Mouse (Mus musculus): ENCODE measurements around the gene Gm17545. TPM values are rescaled to one million over a fixed set of nuclear protein-coding genes. Genes with fewer than 3 reads are reported as not detected.

The Gm17545 gene
- polyA plus RNA-seq, 1 experiment from 2014 or later, result not detected

DNA sequence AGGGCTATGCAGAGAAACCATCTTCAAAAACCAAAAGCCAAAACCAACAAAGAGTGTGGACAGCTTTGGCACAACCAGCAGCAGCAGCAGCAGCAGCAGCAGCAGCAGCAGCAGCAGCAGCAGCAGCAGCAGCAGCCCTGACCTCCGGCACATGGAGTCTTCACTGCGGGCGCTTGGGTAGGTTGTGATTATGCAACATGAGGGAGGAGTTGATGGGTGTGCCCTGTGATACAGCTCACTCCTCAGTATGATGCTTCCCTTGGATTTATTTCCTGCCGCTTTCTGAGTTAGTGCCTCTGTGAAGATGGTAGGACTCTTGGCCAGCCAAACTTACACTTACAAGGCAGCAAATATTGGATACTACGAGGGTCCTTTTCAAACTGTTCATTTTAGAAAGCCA lies 6.9 kb upstream of the Gm17545 start:
- DNase-seq (ENCODE audit: low spot score), result no peak
- Histone ChIP-seq H3K27me3 (ENCODE audit: control insufficient read depth, insufficient read depth, low read length) (no peaks in the 10 kb centered on the region), H3K4me2 (replicated peaks; ENCODE audit: low read depth) (no peak overlapping the region), H3K27ac (replicated peaks) (no peak overlapping the region), H3K36me3 (ENCODE audit: control insufficient read depth, insufficient read depth, low read length) (peaks cover 18% of the 10 kb centered on the region), H3K4me1 (replicated peaks; ENCODE audit: control insufficient read depth, insufficient read depth) (no peaks in the 10 kb centered on the region), H3K9ac (ENCODE audit: low read length) (no peak overlapping the region), H3K9me3 (ENCODE audit: control insufficient read depth, low read length) (no peaks in the 10 kb centered on the region), H3K4me3 (ENCODE audit: low read depth, low read length) (no peak overlapping the region)
- ATAC-seq (ENCODE audit: low FRiP score, low TSS enrichment), result peak; percentile 58; the same call in 1 of the 2 replicates
- TF ChIP-seq EP300 (optimal IDR thresholded peaks at IDR 0.05) (no peak), CTCF (IDR thresholded peaks at IDR 0.05; ENCODE audit: low read depth) (no peak)
- WGBS, result 64% methylated on average over 5 of the region's 5 CpGs

DNA sequence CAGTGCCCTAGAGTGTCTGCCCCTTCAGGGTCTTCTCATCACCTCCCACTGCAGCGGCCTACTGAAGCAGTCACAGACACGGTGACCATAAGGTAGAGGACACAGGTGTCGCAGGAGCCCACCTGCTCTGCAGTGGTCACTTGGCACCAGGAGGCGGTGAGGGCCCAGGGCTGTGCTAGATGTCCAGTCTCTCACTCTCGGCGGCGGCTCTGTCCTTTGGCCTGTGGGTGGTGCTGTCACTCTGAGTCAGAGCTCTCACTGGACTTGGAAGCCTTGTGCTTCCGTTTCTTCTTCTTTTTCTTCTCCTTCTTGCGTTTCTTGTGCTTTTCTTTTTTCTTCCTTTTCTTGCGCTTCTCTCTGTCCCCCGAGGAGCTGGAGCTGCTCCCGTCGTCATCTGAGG lies 5.7 kb upstream of the Gm17545 start:
- DNase-seq (ENCODE audit: low spot score), result no peak
- Histone ChIP-seq H3K4me3 (ENCODE audit: low read depth, low read length) (no peak overlapping the region), H3K9ac (ENCODE audit: low read length) (no peak overlapping the region), H3K27ac (replicated peaks) (no peak overlapping the region), H3K4me2 (replicated peaks; ENCODE audit: low read depth) (no peak overlapping the region), H3K9me3 (ENCODE audit: control insufficient read depth, low read length) (no peaks in the 10 kb centered on the region), H3K36me3 (ENCODE audit: control insufficient read depth, insufficient read depth, low read length) (peaks cover 22% of the 10 kb centered on the region), H3K4me1 (replicated peaks; ENCODE audit: control insufficient read depth, insufficient read depth) (no peaks in the 10 kb centered on the region), H3K27me3 (ENCODE audit: control insufficient read depth, insufficient read depth, low read length) (no peaks in the 10 kb centered on the region)
- TF ChIP-seq EP300 (optimal IDR thresholded peaks at IDR 0.05), result no peak
- TF ChIP-seq CTCF (IDR thresholded peaks at IDR 0.05; ENCODE audit: low read depth), result peak; percentile 47
- 89% methylated on average over 13 of the region's 13 CpGs for WGBS
- ATAC-seq (ENCODE audit: low FRiP score, low TSS enrichment), result no peak

- no peaks in the 10 kb centered on the region for H3K4me1 ChIP-seq (replicated peaks; ENCODE audit: control insufficient read depth, insufficient read depth)
- no peak for TF ChIP-seq EP300 (optimal IDR thresholded peaks at IDR 0.05)
- TF ChIP-seq CTCF (IDR thresholded peaks at IDR 0.05; ENCODE audit: low read depth), result no peak
- DNase-seq (ENCODE audit: low spot score) (no peak), ATAC-seq (ENCODE audit: low FRiP score, low TSS enrichment) (no peak)
- no peak overlapping the region for H3K27ac ChIP-seq (replicated peaks)
- H3K9ac ChIP-seq (ENCODE audit: low read length), result no peak overlapping the region
- no peak overlapping the region for H3K4me2 ChIP-seq (replicated peaks; ENCODE audit: low read depth)
- H3K36me3 ChIP-seq (ENCODE audit: control insufficient read depth, insufficient read depth, low read length), result peaks cover 23% of the 10 kb centered on the region
- H3K27me3 ChIP-seq (ENCODE audit: control insufficient read depth, insufficient read depth, low read length), result no peaks in the 10 kb centered on the region
- no peak overlapping the region for H3K4me3 ChIP-seq (ENCODE audit: low read depth, low read length)
- H3K9me3 ChIP-seq (ENCODE audit: control insufficient read depth, low read length), result no peaks in the 10 kb centered on the region
- WGBS, result 78% methylated on average over 6 of the region's 6 CpGs
Observed at GRCm38 (mm10) chr9:22449209-22449608, 4.9 kb upstream of the Gm17545 start.

DNA sequence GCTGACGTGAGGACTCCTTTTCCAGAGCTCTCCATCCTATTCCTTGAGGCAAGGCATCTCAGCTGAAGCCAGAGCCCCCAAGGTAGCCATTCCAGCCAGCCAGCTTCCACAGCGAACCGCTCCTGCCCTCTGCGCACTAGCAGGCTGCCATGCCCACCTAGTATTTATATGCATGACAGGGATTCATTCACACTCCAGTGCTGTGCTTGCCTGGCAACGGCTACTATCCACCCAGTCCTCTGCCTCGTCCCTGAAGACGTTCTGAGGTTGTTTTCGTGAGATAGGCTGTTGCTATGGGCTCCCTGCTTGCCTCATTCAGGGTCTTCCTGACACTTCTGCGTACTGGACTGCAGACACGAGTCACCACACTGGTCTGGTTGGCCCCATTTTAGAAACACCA lies 1.4 kb upstream of the Gm17545 start:
- H3K27me3 ChIP-seq (ENCODE audit: control insufficient read depth, insufficient read depth, low read length), result no peaks in the 10 kb centered on the region
- TF ChIP-seq CTCF (IDR thresholded peaks at IDR 0.05; ENCODE audit: low read depth) (no peak), EP300 (optimal IDR thresholded peaks at IDR 0.05) (no peak)
- ATAC-seq (ENCODE audit: low FRiP score, low TSS enrichment), result no peak
- no peak overlapping the region for H3K27ac ChIP-seq (replicated peaks)
- H3K4me2 ChIP-seq (replicated peaks; ENCODE audit: low read depth), result no peak overlapping the region
- peaks cover 39% of the 10 kb centered on the region for H3K36me3 ChIP-seq (ENCODE audit: control insufficient read depth, insufficient read depth, low read length)
- 95% methylated on average over 10 of the region's 10 CpGs for WGBS
- no peak for DNase-seq (ENCODE audit: low spot score)
- no peak overlapping the region for H3K9ac ChIP-seq (ENCODE audit: low read length)
- H3K4me3 ChIP-seq (ENCODE audit: low read depth, low read length), result no peak overlapping the region
- H3K4me1 ChIP-seq (replicated peaks; ENCODE audit: control insufficient read depth, insufficient read depth), result no peaks in the 10 kb centered on the region
- no peaks in the 10 kb centered on the region for H3K9me3 ChIP-seq (ENCODE audit: control insufficient read depth, low read length)

DNA sequence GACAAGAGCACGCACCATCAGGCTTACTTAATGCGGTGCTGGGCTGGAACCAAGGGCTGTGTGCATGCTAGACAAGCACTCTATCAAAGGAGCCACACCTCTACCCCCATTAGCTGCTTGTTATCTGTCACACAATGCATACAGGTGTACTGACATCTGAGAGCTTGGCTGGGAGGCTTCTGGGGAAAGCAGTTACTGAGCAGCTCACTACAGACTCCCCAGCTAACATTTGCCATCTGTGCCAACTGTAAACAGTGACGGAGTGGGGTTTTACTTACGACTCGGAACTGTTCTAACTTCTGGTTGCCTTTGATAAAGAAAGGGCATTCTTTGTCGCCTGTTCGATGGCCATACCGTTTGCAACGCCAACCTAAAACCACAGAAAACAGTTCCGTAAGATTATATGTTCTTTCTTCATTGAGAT lies 577 bp upstream of the Gm17545 start:
- TF ChIP-seq CTCF (IDR thresholded peaks at IDR 0.05; ENCODE audit: low read depth) (no peak), EP300 (optimal IDR thresholded peaks at IDR 0.05) (no peak)
- H3K9ac ChIP-seq (ENCODE audit: low read length), result no peak overlapping the region
- no peaks in the 10 kb centered on the region for H3K4me1 ChIP-seq (replicated peaks; ENCODE audit: control insufficient read depth, insufficient read depth)
- no peak overlapping the region for H3K4me3 ChIP-seq (ENCODE audit: low read depth, low read length)
- 70% methylated on average over 10 of the region's 10 CpGs for WGBS
- no peaks in the 10 kb centered on the region for H3K27me3 ChIP-seq (ENCODE audit: control insufficient read depth, insufficient read depth, low read length)
- H3K9me3 ChIP-seq (ENCODE audit: control insufficient read depth, low read length), result no peaks in the 10 kb centered on the region
- H3K27ac ChIP-seq (replicated peaks), result no peak overlapping the region
- H3K4me2 ChIP-seq (replicated peaks; ENCODE audit: low read depth), result no peak overlapping the region
- H3K36me3 ChIP-seq (ENCODE audit: control insufficient read depth, insufficient read depth, low read length), result peaks cover 36% of the 10 kb centered on the region
- ATAC-seq (ENCODE audit: low FRiP score, low TSS enrichment), result peak; percentile 64
- DNase-seq (ENCODE audit: low spot score), result no peak

GRCm38 (mm10) chr9:22455041-22455440 lies 951 bp downstream of the Gm17545 start:
- Histone ChIP-seq H3K27me3 (ENCODE audit: control insufficient read depth, insufficient read depth, low read length) (no peaks in the 10 kb centered on the region), H3K36me3 (ENCODE audit: control insufficient read depth, insufficient read depth, low read length) (peaks cover 28% of the 10 kb centered on the region), H3K9ac (ENCODE audit: low read length) (no peak overlapping the region), H3K4me2 (replicated peaks; ENCODE audit: low read depth) (no peak overlapping the region), H3K9me3 (ENCODE audit: control insufficient read depth, low read length) (no peaks in the 10 kb centered on the region), H3K27ac (replicated peaks) (no peak overlapping the region), H3K4me3 (ENCODE audit: low read depth, low read length) (no peak overlapping the region), H3K4me1 (replicated peaks; ENCODE audit: control insufficient read depth, insufficient read depth) (no peaks in the 10 kb centered on the region)
- TF ChIP-seq EP300 (optimal IDR thresholded peaks at IDR 0.05), result no peak
- TF ChIP-seq CTCF (IDR thresholded peaks at IDR 0.05; ENCODE audit: low read depth), result no peak
- DNase-seq (ENCODE audit: low spot score) (no peak), ATAC-seq (ENCODE audit: low FRiP score, low TSS enrichment) (no peak)
